Mouse (Mus musculus) liver, postnatal 0 days (tissue): Measurements from ENCODE around the gene Gm20388. TPM values are rescaled to one million over a fixed set of nuclear protein-coding genes. Genes with fewer than 3 reads are reported as not detected.

ENCODE experiments used
- ATAC-seq: fragments of 200-750 bp; cut with Nextera tagmentation; 2 replicates; pipeline ENCODE4 v1.8.0; 2017; ENCODE audit warnings: mild to moderate bottlenecking, moderate library complexity
- DNase-seq: peaks from one replicate; pipeline ENCODE4 v3.0.0-alpha.2; 2016
- H3K27ac ChIP-seq: fragments of 300-500 bp; sonication (generic); 2 replicates; pipeline ENCODE4 v1.5.1; 2014; ENCODE audit warnings: antibody characterized with exemption, moderate library complexity, mild to moderate bottlenecking, low read depth
- H3K27me3 ChIP-seq: fragments of 300-500 bp; sonication (generic); 2 replicates; pipeline ENCODE4 v1.6.1; 2014; ENCODE audit warnings: low read length, control low read depth, mixed read lengths; ENCODE audit not compliant: insufficient read depth
- H3K36me3 ChIP-seq: fragments of 300-500 bp; sonication (generic); replicated peaks from 2 replicates; pipeline ENCODE4 v1.6.1; 2014; ENCODE audit warnings: mild to moderate bottlenecking, control low read depth, low read length, moderate library complexity, mixed read lengths; ENCODE audit not compliant: insufficient read depth
- H3K4me1 ChIP-seq: fragments of 300-500 bp; sonication (generic); 2 replicates; pipeline ENCODE4 v1.6.1; 2014; ENCODE audit warnings: antibody characterized with exemption, mild to moderate bottlenecking, control low read depth; ENCODE audit not compliant: insufficient read depth
- H3K4me2 ChIP-seq: fragments of 300-500 bp; sonication (generic); 2 replicates; pipeline ENCODE4 v1.6.1; 2014; ENCODE audit warnings: low read depth, mild to moderate bottlenecking, low read length, moderate library complexity, mixed read lengths
- H3K4me3 ChIP-seq: fragments of 300-500 bp; sonication (generic); 2 replicates; pipeline ENCODE4 v1.5.1; 2014; ENCODE audit warnings: low read depth, low read length
- H3K9ac ChIP-seq: fragments of 300-500 bp; sonication (generic); replicated peaks from 2 replicates; pipeline ENCODE4 v1.6.1; 2014; ENCODE audit warnings: mild to moderate bottlenecking, moderate library complexity
- H3K9me3 ChIP-seq: fragments of 300-500 bp; sonication (generic); 2 replicates; pipeline ENCODE4 v1.6.1; 2016; ENCODE audit warnings: mild to moderate bottlenecking, control low read depth, low read length, mixed read lengths
- CTCF ChIP-seq: sonication (generic); IDR thresholded peaks from 2 replicates; pipeline ENCODE4 v1.5.1; 2016; ENCODE audit warnings: antibody characterized with exemption, low read depth
- EP300 ChIP-seq: IDR thresholded peaks from 2 replicates; pipeline ENCODE4 v1.6.1; 2016; ENCODE audit warnings: antibody characterized with exemption, low read depth, mild to moderate bottlenecking
- WGBS: fragments of 180-500 bp; shearing (Covaris S2); extraction: QIAGEN DNeasy Blood & Tissue Kit; methylation state at CpG from one replicate; pipeline ENCODE4 v1.1.7; 2014; ENCODE audit not compliant: insufficient replicate concordance; 5-methylcytosine and 5-hydroxymethylcytosine counted together
- polyA plus RNA-seq: library from polyadenylated mRNA; unstranded; fragments of >200 nt; fragmentation: Nextera tagmentation; extraction: Ambion mirVana; gene quantifications from 2 replicates; pipeline ENCODE4 v1.2.1, GENCODE M21; 2015

Gm20388 gene
- polyA plus RNA-seq, 1 experiment from 2014 or later = not detected

GRCm38 (mm10) chr8:119955333-119955732, 44.7 kb downstream of the Gm20388 start:
- Histone ChIP-seq H3K27me3 (no peaks in the 10 kb centered on the region), H3K27ac (no peak overlapping the region), H3K4me3 (no peak overlapping the region), H3K9me3 (no peaks in the 10 kb centered on the region), H3K9ac (no peak overlapping the region), H3K4me1 (no peaks in the 10 kb centered on the region), H3K36me3 (peaks cover 73% of the 10 kb centered on the region), H3K4me2 (no peak overlapping the region)
- WGBS = 89% methylated on average over 8 of the region's 8 CpGs
- DNase-seq = no peak
- ATAC-seq = no peak
- no peak for TF ChIP-seq EP300
- TF ChIP-seq CTCF = no peak

GRCm38 (mm10) chr8:119958076-119958475, 47.4 kb downstream of the Gm20388 start:
- Histone ChIP-seq H3K36me3 (peaks cover 46% of the 10 kb centered on the region), H3K9me3 (no peaks in the 10 kb centered on the region), H3K9ac (no peak overlapping the region), H3K27me3 (no peaks in the 10 kb centered on the region), H3K27ac (no peak overlapping the region), H3K4me3 (no peak overlapping the region), H3K4me1 (no peaks in the 10 kb centered on the region), H3K4me2 (no peak overlapping the region)
- DNase-seq (no peak), ATAC-seq (no peak)
- 95% methylated on average over 10 of the region's 10 CpGs for WGBS
- TF ChIP-seq EP300 (no peak), CTCF (no peak)

GRCm38 (mm10) chr8:119960531-119961104, 50.0 kb downstream of the Gm20388 start:
- DNase-seq = no peak
- H3K4me2 ChIP-seq = no peak overlapping the region
- no peak overlapping the region for H3K27ac ChIP-seq
- TF ChIP-seq CTCF (no peak), EP300 (no peak)
- no peaks in the 10 kb centered on the region for H3K4me1 ChIP-seq
- H3K36me3 ChIP-seq = peaks cover 23% of the 10 kb centered on the region
- no peak for ATAC-seq
- H3K9me3 ChIP-seq = no peaks in the 10 kb centered on the region
- no peak overlapping the region for H3K9ac ChIP-seq
- WGBS = 71% methylated on average over 5 of the region's 5 CpGs
- no peak overlapping the region for H3K4me3 ChIP-seq
- H3K27me3 ChIP-seq = no peaks in the 10 kb centered on the region

GRCm38 (mm10) chr8:119964859-119965258, 54.2 kb downstream of the Gm20388 start:
- no peaks in the 10 kb centered on the region for H3K36me3 ChIP-seq
- WGBS = 59% methylated on average over 4 of the region's 4 CpGs

GRCm38 (mm10) chr8:119967435-119967834, 56.8 kb downstream of the Gm20388 start:
- no peaks in the 10 kb centered on the region for H3K4me1 ChIP-seq
- H3K4me2 ChIP-seq = no peak overlapping the region
- H3K27ac ChIP-seq = no peak overlapping the region
- no peak for ATAC-seq
- no peaks in the 10 kb centered on the region for H3K9me3 ChIP-seq
- WGBS = 79% methylated on average over 9 of the region's 9 CpGs
- H3K36me3 ChIP-seq = no peaks in the 10 kb centered on the region
- TF ChIP-seq CTCF = no peak
- TF ChIP-seq EP300 = no peak
- H3K27me3 ChIP-seq = no peaks in the 10 kb centered on the region
- DNase-seq = no peak
- H3K4me3 ChIP-seq = no peak overlapping the region
- no peak overlapping the region for H3K9ac ChIP-seq

More at GRCm38 (mm10) chr8:119964859-119965258, 54.2 kb downstream of the Gm20388 start:
- Histone ChIP-seq H3K9me3 (no peaks in the 10 kb centered on the region), H3K9ac (no peak overlapping the region), H3K27me3 (no peaks in the 10 kb centered on the region), H3K27ac (no peak overlapping the region), H3K4me2 (no peak overlapping the region), H3K4me1 (no peaks in the 10 kb centered on the region), H3K4me3 (no peak overlapping the region)
- TF ChIP-seq EP300 = no peak
- TF ChIP-seq CTCF = no peak
- DNase-seq = no peak
- ATAC-seq = no peak

- no peak for ATAC-seq
- H3K4me3 ChIP-seq = no peak overlapping the region
- H3K4me2 ChIP-seq = no peak overlapping the region
- WGBS = 77% methylated on average over 9 of the region's 9 CpGs
- no peaks in the 10 kb centered on the region for H3K9me3 ChIP-seq
- H3K36me3 ChIP-seq = no peaks in the 10 kb centered on the region
- TF ChIP-seq EP300 (no peak), CTCF (no peak)
- no peaks in the 10 kb centered on the region for H3K4me1 ChIP-seq
- H3K9ac ChIP-seq = no peak overlapping the region
- H3K27me3 ChIP-seq = no peaks in the 10 kb centered on the region
- DNase-seq = no peak
- no peak overlapping the region for H3K27ac ChIP-seq
Measured at GRCm38 (mm10) chr8:119970169-119970568, 59.5 kb downstream of the Gm20388 start.

GRCm38 (mm10) chr8:119972558-119972957, 61.9 kb downstream of the Gm20388 start:
- no peak for TF ChIP-seq EP300
- no peak for TF ChIP-seq CTCF
- ATAC-seq (peak; percentile 58), DNase-seq (peak; percentile 29)
- WGBS = 30% methylated on average over 12 of the region's 12 CpGs
- H3K4me2 ChIP-seq = no peak overlapping the region
- H3K9me3 ChIP-seq = no peaks in the 10 kb centered on the region
- no peak overlapping the region for H3K9ac ChIP-seq
- H3K36me3 ChIP-seq = no peaks in the 10 kb centered on the region
- H3K27me3 ChIP-seq = no peaks in the 10 kb centered on the region
- H3K27ac ChIP-seq = no peak overlapping the region
- H3K4me3 ChIP-seq = no peak overlapping the region
- H3K4me1 ChIP-seq = no peaks in the 10 kb centered on the region
